Mouse (Mus musculus) effector memory CD4-positive, alpha-beta T cell, adult 7 months (primary cell): ENCODE measurements around the gene Emsy. TPM values are rescaled to one million over a fixed set of nuclear protein-coding genes. Genes with fewer than 3 reads are reported as not detected.

Experiments
- polyA plus RNA-seq: library from polyadenylated mRNA; unstranded; fragments of 100-300 nt; shearing (Covaris generic); gene quantifications from one replicate; pipeline ENCODE4 v1.2.1, GENCODE M21; 2017

Emsy gene
- 84.8 TPM for polyA plus RNA-seq

DNA sequence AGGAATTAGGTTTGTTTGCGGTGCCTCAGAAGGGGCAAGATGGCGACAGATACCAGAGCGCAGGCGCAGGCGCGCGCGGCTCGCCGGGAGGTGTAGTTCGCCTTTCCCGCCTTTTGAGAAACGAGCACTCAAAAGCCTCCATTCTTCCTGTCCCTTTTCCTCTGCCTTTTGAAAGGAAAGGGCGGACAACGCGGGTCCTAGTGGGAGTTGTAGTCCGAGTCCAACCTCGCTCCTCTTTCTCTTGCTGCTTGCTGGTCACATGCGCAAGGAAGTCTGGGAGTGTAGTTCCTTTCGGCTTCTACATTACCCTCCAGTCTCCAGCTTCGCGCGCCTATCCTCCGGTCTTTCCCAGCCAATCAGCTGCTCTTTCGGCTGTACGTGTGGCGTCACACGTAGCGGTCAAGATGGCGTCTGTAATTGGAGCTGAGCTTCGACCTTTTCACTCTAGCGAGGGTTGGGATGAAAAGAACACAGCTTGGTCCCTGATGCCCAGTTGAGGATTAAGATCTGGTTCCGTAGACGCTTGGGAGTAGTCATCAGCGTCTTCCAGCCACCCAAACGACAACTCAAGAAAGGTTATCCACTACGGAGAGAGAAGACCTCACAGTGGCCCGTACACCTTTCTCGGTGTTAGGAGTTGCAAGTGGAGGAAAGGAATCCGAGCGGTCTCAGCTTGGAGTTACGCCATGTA is at the start of gene Emsy:
Emsy (minus strand) TSS at position 253 of the 691 bp plus-strand sequence.

GRCm38 (mm10) chr7:98702283-98703240 is 46.0 kb upstream of the Emsy start, which contains the start of gene Thap12:
Gene Thap12 (plus strand): TSS chr7:98703103.

Other genes starting within 250 kb of the Emsy start
- gene Gucy2d, start 216.4 kb downstream of the Emsy start, polyA plus RNA-seq, result 0.11 TPM
- 0.52 TPM for gene Lrrc32, start 167.5 kb downstream of the Emsy start, polyA plus RNA-seq
- gene Thap12, start 46.3 kb upstream of the Emsy start, polyA plus RNA-seq, result 61.0 TPM
- gene Wnt11, start 178.3 kb upstream of the Emsy start, polyA plus RNA-seq, result not detected